Mouse (Mus musculus) bone marrow, adult 2 months (tissue): Measurements from ENCODE around the gene 9530053A07Rik.

Experiments
- CTCF ChIP-seq: fragments of 200-500 bp; IDR thresholded peaks from 2 replicates; pipeline ENCODE4 v1.5.1; 2011; ENCODE audit warnings: low read length, control low read depth; ENCODE audit not compliant: control insufficient read depth, insufficient read depth
- POLR2A ChIP-seq: fragments of 200-500 bp; IDR thresholded peaks from 2 replicates; pipeline ENCODE4 v1.6.1; 2011; ENCODE audit warnings: low read depth, mild to moderate bottlenecking, control low read depth, low read length, borderline replicate concordance; ENCODE audit not compliant: control insufficient read depth

DNA sequence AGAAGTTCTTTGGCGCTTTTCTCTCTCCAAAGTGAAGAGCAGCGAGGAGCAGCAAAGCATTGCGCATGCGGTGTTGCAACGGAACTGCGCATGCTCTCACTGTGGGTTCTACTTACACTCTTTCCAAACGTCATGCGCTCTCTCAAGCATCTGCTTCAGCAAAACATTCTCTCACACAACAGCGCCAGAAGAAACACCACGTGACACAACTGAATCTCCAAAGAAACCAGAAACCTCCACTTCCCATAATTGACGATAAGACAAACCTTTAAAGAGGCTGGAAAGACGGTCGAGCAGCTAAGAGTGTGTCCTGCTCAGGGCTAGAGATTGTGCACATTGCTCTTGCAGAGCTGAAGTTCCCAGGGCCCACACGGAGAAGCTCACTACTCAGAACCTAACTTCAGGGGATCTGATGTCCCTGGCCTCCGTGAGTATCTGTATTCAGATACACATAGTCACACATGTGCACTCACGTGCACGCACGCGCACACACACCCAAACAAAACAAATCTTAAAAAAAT lies 79.8 kb downstream of the 9530053A07Rik start:
- TF ChIP-seq CTCF: no peak
- no peak for TF ChIP-seq POLR2A
